Mouse (Mus musculus) cerebellum, adult (tissue): Measurements from ENCODE around the gene Usp4.
"Not testable (repeated sequence)": the region's sequence is repeated elsewhere in the genome, so short reads cannot be mapped to it uniquely, and the experiment has no call there.

Experiments
- ATAC-seq: cut with Nextera tagmentation; 2 replicates; pipeline ENCODE4 v1.9.2; 2017; ENCODE audit warnings: mild to moderate bottlenecking, moderate library complexity, mixed read lengths; ENCODE audit not compliant: insufficient number of reproducible peaks, low FRiP score, low TSS enrichment

The Usp4 gene

DNA sequence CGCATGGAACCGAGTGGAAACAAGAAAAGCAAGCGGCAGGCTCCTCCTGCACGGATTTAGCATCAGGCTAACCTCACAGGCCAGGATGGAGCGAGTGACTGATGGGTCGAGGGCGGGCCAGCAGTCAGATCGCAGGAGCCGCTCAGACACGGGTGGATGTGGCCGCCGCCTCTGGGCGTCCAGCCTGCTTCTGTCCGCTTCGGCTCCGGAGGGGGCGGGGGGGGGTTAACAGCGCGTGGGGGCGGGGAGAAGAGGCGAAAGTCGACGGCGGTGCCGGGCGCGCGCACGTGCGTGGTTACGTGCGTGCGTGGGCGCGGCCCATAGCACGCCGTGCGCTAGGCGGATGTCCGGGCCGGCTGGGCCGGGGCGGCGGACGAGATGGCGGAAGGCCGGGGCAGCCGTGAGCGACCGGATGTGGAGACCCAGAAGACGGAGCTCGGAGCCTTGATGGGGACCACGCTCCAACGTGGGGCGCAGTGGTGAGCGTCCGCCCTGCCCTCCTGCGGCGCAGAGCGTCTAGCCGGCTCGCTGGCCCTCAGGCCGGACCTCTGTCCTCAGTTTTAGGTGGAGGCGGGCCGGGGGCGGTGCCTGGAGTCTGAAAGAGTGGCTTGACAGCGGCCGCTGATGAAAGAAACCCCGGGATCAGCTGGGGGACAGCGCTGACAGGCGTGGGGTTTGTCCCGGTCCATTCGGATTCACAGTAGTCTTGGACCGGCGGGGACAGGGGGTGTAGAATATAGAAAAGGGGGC lies at the start of gene Usp4:
Gene Usp4, plus strand, starts transcription at position 314 of the 750 bp plus-strand sequence.
- peak; percentile 86 for ATAC-seq

DNA sequence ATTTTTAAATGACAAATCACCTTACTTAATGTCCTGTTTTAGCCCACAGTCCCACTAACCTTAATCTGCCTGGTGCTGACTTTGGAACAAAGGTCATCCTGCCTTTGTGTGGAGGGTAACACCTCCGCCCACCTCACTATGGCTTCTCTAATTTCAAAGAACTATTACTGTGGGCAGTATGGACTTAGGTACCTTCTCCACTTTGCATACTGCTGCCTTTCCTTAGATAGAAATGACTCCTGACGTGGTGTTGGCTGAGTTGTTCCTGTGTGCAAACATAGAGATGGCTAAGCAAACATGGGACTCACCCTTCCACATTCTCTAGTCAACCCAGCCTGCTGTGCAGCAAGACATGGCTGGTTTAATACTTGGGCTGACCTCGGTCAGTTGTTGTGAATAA lies 45.8 kb upstream of the Usp4 start:
- ATAC-seq, result no peak

DNA sequence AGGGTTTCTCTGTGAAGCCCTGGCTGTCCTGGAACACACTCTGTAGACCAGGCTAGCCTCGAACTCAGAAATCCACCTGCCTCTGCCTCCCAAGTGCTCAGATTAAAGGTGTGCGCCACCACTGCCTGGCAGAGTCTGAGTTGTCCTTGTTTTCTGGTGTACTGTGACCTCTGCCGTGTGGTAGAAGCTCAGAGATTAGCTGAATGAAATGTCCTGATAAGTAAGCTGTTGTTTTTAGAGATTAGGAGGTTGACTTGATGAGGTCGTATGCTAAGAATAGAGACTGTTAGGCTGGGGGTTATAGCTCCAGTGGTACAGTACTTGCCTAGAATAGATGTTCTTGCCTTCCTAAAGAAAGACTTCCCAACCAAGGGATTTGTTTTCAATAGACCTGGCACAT lies 42.9 kb upstream of the Usp4 start:
- no peak for ATAC-seq

DNA sequence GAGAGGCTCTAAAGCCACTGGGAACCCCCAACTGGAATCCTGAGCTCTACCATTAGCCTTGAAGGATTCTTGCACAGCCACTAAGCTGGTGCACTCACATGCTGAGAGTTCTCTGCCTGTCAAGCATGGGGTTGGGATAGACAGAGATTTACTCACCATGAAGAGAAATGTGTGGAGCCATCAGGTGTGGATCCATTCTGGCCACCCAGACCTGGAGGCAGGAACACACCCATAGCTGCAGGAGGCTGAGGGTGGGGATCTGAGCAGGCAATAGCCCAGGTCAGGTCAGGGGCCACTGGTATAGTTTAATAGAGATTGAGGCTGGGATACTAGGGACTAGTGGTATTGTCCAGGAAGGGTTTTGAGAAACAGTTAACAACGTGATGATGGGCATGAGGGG lies 42.5 kb upstream of the Usp4 start:
- no peak for ATAC-seq

DNA sequence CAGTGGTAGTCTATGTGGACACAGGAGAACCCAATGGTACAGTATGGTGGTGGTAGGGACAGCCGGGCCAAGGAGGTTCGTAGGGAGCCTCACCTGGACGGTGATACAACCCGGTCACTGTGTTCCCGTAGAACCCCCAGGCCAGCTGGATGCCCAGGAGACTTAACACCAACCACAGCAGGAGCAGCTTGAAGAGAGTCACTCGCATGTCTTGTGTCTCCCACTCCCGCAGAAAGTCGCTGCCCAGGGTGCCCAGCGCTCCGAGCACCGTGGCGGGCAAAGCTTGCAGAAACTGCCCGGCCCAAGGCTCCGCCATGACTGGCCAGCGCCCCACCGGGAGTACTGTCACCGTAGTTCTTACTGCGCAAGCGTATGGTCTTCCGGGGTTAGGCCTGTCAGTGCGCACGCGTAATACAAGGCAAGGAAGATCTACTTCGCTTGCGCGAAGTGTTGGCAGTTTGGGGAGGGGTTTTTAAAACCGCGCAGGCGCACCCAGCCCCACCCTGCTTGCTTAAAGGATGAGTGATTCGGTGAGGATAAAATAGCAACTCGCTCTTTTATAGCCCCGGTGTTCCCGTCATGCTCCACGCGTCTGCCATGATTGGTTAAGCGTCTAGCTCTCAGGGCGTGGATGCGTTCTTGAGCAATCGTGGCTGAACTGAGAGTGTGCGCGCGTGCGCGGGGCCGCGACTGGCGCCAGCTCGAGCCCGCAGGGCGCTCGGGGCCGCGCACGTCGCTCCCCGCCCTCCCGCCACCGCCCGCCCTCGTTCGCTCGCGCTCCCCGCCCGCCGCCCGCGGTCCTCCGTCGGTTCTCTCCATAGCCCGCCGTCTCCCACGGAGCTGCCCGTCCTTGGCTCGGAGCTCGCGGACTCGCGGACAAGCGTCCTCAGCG lies 41.8 kb upstream of the Usp4 start, which contains the start of the genes Rhoa and Tcta:
Gene Rhoa, plus strand, starts transcription at position 501 of the 892 bp plus-strand sequence.
Gene Tcta, minus strand, starts transcription at position 532 of the 892 bp plus-strand sequence.
- ATAC-seq, result peak; percentile 95

DNA sequence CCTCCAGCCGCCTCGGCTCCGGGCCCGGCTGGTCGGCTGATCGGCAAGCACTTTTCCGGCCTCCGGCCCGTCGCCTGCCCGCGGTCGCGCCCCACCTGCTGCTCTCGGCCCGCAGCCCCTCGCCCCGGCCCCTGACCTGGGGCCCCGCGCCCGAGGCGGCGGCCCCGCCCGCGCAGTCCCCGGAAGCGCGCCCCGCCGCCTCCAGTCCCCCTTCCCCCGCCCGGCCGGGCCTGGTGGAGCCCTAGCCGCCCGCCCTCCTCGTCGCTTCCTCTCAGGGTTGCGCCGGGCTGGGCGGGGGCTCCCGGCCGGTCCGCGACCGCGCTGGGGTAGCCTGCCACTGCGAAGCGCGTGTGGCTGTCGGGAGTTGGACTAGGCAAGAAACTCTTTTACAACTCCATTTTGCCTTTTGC lies 41.1 kb upstream of the Usp4 start:
- peak; percentile 31; the same call in 1 of the 2 replicates for ATAC-seq

DNA sequence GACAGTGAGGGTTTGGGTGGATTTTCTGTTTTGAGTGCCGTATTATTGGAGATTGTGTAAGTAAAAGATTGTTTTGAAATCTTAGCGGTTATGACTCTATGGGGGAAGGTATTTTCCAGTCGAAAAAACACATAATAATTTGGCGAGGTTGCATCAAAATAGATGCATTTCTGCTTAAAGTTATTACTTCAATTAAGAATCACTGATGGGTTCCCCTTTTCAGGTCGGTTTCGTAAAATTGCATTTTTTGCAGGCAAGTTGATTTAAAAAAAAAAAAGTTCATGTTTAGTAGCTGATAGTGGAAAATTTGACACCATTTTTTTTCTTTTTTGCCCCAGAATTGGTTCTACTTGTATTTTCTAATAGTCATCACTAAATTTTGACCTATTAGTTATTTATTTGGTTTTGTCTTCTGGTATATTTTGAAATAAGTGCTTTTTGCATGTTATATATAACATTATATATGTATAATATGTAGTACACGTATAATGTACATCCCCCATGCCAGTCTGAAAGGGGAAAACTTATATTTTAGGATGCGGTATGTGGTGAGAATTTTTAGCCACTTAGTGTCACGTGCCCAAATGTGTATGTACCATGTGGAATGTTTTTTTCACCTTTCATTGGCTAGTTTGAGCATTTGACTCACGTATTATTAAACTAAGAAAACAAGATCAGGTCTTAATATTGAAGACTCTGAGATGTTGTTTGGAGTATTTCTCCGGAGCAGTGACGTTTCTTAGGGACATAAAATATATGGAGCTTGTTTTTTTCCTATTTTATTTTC lies 40.4 kb upstream of the Usp4 start:
- ATAC-seq, result no peak

DNA sequence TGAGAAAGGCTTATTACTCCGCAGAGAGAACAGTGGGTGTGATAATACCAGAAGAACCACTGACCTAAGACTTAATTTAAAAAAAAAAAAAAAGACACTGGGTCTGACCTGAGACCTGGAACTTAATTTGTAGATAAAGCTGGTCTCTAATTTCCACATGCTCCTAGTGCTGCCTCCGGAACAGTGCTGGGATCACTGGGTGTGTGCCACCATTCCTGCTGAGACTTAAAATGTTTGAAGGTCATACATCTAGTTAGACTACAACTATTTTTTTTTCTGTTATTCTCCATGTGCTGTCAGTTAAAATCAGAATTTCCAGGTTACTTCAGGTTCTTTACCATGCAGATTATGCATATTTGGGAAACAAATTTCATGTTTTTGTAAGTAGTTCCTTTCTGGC lies 39.5 kb upstream of the Usp4 start:
- no peak for ATAC-seq

DNA sequence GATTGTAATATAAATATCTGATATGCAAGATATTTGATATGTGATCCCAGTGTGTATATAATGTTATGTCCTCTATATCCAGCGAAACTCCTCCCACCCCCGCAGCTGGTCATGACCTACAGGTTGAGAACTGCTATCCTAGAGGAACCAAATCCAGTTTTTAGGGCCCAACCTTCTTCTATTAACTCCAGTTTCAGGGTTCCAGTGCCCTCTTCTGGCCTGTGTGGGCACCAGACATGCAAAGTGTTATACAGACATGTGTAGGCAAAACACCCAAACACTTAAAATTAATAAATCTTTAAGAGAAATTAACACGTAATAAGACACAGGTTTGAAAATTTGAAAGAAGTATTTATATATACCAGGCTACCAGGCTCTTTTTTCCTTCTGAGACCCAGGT lies 30.1 kb upstream of the Usp4 start:
- ATAC-seq, result no peak

DNA sequence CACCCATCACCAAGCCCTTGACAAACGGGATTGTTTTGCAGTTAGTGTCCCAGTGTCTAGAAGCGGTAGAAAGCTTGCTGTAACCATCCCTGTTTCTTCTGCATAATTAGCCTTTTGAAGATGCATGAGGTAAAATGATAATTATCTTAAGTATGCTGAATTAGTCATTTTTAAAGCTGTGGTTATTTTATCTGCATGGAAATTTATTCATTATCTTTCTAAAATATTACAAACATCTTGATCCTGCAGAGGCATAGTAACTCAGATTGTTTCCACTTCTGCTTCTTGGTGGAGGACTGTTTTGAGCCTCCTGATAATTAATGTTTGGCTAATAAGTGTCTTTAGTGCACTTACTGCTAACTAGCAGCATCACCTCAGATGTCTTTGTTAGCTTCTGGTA lies 29.2 kb upstream of the Usp4 start:
- ATAC-seq, result no peak

DNA sequence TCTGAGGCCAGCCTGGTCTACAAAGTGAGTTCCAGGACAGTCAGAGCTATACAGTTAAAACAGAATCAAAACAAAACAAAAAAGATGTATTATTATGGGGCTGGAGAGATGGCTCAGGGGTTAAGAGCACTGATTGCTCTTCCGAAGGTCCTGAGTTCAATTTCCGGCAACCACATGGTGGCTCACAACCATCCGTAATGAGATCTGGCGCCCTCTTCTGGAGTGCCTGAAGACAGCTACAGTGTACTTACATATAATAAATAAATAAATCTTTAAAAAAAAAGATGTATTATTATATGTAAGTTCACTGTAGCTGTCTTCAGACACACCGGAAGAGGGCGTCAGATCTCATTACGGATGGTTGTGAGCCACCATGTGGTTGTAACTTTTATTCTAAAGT lies 25.6 kb upstream of the Usp4 start:
- ATAC-seq, result not testable (repeated sequence)

DNA sequence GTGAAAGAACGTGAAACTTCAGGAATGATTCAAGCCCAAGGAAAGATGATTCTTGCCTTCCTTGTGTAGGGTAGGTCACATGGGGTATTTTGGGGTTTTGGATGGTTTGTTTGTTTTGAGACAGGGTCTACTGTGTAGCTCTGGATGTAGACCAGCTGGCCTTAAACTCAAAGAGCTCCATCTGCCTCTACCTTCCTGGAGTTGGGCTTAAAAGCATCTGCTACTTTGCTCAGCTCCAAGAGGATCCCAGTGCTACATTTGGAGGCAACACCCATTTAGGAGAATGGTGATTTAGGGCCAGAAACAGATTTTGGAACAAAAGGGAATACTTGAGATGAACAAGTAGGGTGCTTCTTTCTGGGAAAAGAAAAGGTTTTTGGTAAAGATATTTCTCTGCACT lies 22.9 kb upstream of the Usp4 start:
- no peak for ATAC-seq

DNA sequence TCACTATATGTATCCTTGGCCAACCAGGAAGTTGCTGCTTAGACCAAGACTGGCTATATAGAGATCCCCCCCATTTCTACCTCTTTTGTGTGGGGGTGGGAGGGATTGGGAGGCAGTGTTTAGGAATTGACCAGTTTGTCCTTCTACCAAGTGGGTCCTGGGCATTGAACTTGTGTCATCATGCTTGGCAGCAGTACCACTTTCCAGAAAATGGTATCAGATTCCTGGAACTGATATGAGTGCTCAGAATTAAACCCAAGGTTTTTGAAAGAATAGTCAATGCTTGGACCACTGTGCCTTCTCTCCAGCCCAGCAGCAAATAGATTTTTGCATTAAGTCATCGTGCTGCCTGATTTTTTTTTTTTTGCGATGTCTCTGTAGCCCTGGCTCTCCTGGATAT lies 21.8 kb upstream of the Usp4 start:
- no peak for ATAC-seq

DNA sequence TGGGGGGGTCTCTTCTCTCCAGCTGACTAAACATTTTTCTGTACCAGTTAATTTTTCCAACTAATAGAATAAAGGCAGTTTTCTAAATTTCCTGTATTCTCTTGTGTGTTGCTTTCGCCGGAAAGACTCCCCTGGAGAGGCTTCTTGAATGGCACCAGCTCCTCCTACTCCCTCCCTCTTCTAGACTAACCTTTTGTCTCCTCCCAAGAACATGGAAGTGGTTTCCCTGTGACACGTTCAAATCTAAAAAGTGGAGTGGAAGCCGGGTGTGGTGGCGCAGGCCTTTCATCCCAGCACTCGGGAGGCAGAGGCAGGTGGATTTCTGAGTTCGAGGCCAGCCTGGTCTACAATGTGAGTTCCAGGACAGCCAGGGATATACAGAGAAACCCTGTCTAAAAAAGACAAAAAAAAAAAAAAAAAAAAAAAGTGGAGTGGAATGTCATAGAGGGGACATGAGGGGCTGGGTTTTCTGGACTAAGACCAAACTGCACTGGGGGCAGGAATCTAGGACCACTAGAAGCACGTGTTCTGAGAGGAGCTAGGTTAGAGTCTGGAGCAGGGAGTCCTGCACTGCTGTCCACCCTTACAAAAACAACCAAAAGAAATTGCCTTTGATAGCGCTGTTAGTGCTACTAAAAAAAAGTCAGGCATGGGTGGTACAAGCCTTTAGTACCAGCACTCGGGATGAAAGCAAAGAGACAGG lies 9.7 kb upstream of the Usp4 start:
- ATAC-seq, result no peak

DNA sequence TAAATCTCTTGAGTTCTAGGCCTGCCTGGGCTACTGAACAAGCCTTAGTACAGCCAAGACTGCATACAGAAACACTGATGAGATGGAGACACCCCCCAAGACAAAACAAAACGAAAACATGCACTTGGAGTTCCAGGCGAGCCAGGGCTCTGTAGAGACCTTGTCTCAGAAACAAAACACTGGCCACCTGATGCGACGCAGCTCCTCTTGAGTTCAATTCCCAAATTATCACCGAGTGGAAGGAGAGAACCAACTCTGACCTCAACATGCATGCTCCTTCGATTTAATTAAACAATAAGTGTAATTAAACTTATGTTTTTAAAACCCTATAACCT lies 9.1 kb upstream of the Usp4 start:
- ATAC-seq, result no peak

DNA sequence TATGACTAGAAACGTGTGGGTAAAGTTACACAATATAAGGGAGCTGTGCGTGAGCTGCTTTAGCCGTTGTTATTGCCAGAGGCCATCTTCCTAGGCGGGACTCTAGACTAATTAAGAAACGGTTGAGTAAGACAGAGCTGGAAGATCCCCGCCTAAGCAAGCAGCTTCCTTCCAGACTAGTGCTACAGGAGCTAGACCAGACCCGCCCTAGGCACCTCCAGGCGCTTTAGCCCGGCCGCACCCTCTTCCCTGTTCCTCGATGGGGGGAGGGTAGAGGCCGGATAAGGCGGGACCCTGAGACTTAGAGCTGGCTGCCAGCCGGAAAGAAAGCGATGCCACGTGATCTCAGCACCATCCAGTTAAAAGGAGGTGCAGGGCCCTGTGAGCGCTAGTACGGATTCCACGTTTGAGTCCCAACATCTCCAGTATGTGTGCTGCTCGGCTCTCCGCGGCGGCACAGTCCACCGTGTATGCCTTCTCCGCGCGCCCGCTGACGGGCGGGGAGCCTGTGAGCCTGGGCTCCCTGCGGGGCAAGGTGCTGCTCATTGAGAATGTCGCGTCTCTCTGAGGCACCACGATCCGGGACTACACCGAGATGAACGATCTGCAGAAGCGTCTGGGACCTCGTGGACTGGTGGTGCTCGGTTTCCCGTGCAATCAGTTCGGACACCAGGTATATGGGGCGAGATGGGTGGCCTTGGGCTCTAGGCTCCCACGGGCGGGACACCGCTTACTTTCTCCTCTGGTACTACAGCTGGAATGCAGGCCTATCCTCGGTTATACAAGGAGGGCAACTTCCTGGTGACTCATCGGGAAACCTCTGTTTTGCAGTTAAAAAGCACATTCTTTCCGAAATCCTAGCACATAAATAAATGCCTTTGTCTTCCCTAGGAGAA lies 8.5 kb upstream of the Usp4 start, which contains the start of gene Gpx1:
Gene Gpx1, plus strand, starts transcription at position 18 of the 896 bp plus-strand sequence.
- ATAC-seq, result peak; percentile 88

DNA sequence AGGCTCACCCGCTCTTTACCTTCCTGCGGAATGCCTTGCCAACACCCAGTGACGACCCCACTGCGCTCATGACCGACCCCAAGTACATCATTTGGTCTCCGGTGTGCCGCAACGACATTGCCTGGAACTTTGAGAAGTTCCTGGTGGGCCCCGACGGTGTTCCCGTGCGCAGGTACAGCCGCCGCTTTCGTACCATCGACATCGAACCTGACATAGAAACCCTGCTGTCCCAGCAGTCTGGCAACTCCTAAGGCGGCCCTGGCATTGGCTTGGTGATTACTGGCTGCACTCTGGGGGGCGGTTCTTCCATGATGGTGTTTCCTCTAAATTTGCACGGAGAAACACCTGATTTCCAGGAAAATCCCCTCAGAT lies 7.8 kb upstream of the Usp4 start:
- ATAC-seq, result no peak

DNA sequence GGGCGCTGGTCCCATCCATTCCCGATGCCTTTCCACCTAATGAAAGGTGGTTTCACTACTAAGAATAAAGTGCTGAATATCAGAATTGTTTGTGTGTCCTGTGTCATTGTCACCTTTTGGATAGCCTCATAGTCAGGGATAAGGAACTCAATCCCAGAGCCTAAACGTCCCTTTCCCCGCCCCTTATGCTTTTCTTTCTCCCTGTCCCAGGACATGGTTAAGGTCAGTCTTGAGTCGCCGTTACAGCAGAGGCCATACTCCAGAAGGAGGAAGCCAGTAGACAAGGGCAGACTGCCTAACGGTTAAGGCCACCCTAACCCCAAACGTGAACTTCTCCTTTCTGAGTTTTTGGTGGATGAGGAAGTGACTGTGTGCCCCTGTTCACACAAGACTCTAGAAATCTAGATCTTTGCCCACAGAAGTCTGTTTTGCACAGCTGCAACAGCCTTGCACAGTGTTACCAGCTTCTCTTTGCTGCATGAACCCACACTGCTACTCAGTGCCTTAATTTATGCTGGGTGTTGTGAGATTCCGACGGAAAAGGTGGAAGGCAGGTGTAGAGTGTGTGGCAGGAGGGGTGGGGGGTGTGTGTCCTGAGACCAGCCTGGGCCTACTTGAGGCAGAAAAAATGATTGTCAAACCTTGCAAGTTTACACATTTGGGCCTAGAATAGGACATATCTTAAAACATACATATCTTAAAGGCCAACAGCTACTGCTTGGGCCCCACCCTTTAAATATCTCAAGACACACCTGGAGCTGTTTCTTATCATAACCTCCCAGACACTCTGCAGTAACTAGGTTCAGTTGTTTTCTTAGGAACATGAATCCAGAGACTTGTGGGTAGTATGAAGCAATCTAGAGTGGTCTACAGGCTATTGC lies 7.2 kb upstream of the Usp4 start:
- ATAC-seq, result no peak
